Mouse (Mus musculus) bone marrow, adult 2 months (tissue): ENCODE results near the gene Wdr89. TPM values are rescaled to one million over a fixed set of nuclear protein-coding genes. Genes with fewer than 3 reads are reported as not detected.

ENCODE experiments used
- H3K27ac ChIP-seq: fragments of 200-500 bp; 2 replicates; pipeline ENCODE4 v1.5.1; 2012; ENCODE audit warnings: low read depth, mild to moderate bottlenecking, control low read depth, inconsistent platforms, low read length; ENCODE audit not compliant: control insufficient read depth, poor library complexity, insufficient read depth
- H3K4me1 ChIP-seq: fragments of 200-500 bp; 2 replicates; pipeline ENCODE4 v1.6.1; 2011; ENCODE audit warnings: low read length; ENCODE audit not compliant: control insufficient read depth, insufficient read depth
- H3K4me3 ChIP-seq: fragments of 200-500 bp; replicated peaks from 2 replicates; pipeline ENCODE3; 2011; ENCODE audit warnings: mild to moderate bottlenecking, low read depth, low read length, control low read depth; ENCODE audit not compliant: control insufficient read depth
- CTCF ChIP-seq: fragments of 200-500 bp; IDR thresholded peaks from 2 replicates; pipeline ENCODE4 v1.5.1; 2011; ENCODE audit warnings: low read length, control low read depth; ENCODE audit not compliant: control insufficient read depth, insufficient read depth
- POLR2A ChIP-seq: fragments of 200-500 bp; IDR thresholded peaks from 2 replicates; pipeline ENCODE4 v1.6.1; 2011; ENCODE audit warnings: low read depth, mild to moderate bottlenecking, control low read depth, low read length, borderline replicate concordance; ENCODE audit not compliant: control insufficient read depth
- WGBS: fragments of 180-500 bp; shearing (Covaris S2); methylation state at CpG from one replicate; pipeline ENCODE4 v1.1.7; 2018; 5-methylcytosine and 5-hydroxymethylcytosine counted together
- polyA plus RNA-seq: library from polyadenylated mRNA; stranded (reverse); fragments of >200 nt; gene quantifications from 2 replicates; pipeline ENCODE4 v1.2.4, GENCODE M21; 2011; ENCODE audit warnings: low replicate concordance; ENCODE audit not compliant: missing spikeins, insufficient read depth, insufficient read length

Wdr89 gene
- polyA plus RNA-seq, 1 experiment, result 67.4 TPM

GRCm38 (mm10) chr12:75662376-75662775, 7.0 kb downstream of the Wdr89 start:
- Histone ChIP-seq H3K4me1 (no peaks in the 10 kb centered on the region), H3K4me3 (no peak overlapping the region), H3K27ac (no peak overlapping the region)
- WGBS, result 86% methylated on average over 1 of the region's 1 CpGs
- TF ChIP-seq POLR2A (no peak), CTCF (no peak)

DNA sequence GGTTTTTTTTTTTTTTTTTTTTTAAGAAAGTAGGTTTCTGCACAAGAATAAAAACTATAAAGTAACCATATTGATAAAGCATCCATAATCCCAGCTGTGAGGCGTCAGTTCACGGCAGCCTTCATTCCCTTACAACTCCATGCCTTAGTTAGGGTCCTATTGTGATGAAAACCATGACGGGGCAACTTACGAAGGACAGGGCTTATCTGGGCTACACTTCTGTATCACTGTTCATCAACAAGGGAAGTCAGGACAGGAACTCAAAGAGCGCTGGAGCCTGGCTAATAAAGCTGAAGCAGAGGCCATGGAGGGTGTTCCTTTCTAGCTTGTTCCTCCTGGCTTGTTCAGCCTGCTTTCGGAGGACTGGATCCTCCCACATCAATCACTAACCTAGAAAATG, 10.9 kb downstream of the Wdr89 start:
- H3K4me1 ChIP-seq, result no peaks in the 10 kb centered on the region; the same call in 1 of the 2 replicates
- H3K4me3 ChIP-seq, result no peak overlapping the region
- no peak overlapping the region for H3K27ac ChIP-seq
- WGBS, result 18% methylated on average over 6 of the region's 6 CpGs
- no peak for TF ChIP-seq POLR2A
- no peak for TF ChIP-seq CTCF

DNA sequence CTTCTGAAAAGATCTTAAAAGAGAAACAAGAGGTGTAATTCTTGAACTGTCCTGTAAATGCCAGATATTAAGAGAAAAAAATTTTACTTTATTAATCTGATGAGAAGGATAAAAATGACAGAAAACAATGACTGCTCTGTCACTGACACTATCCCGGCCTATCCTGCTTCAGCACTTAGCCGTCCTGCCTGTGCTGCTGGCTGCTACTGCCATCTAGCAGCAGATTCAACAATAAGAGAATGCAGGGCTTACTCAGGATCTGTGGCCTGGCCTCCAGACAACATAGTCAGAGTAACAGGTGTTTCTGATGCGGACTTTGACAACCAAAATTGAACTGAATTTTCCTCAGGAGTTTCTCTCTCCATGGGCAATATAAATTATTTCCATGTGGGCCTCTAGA, 12.8 kb downstream of the Wdr89 start:
- 48% methylated on average over 3 of the region's 3 CpGs for WGBS
- no peaks in the 10 kb centered on the region; the same call in 1 of the 2 replicates for H3K4me1 ChIP-seq
- H3K27ac ChIP-seq, result no peak overlapping the region
- TF ChIP-seq POLR2A (no peak), CTCF (peak; percentile 38)
- H3K4me3 ChIP-seq, result no peak overlapping the region

- TF ChIP-seq POLR2A (no peak), CTCF (no peak)
- 79% methylated on average over 3 of the region's 3 CpGs for WGBS
- Histone ChIP-seq H3K4me1 (no peaks in the 10 kb centered on the region; the same call in 1 of the 2 replicates), H3K27ac (no peak overlapping the region), H3K4me3 (no peak overlapping the region)
These were observed 15.0 kb downstream of the Wdr89 start for GRCm38 (mm10) chr12:75654247-75654801.

- H3K4me3 ChIP-seq, result no peak overlapping the region
- H3K27ac ChIP-seq, result no peak overlapping the region
- 96% methylated on average over 2 of the region's 2 CpGs for WGBS
- H3K4me1 ChIP-seq, result no peaks in the 10 kb centered on the region; the same call in 1 of the 2 replicates
- no peak for TF ChIP-seq POLR2A
- no peak for TF ChIP-seq CTCF
These were observed 19.6 kb downstream of the Wdr89 start for GRCm38 (mm10) chr12:75649706-75650093.

DNA sequence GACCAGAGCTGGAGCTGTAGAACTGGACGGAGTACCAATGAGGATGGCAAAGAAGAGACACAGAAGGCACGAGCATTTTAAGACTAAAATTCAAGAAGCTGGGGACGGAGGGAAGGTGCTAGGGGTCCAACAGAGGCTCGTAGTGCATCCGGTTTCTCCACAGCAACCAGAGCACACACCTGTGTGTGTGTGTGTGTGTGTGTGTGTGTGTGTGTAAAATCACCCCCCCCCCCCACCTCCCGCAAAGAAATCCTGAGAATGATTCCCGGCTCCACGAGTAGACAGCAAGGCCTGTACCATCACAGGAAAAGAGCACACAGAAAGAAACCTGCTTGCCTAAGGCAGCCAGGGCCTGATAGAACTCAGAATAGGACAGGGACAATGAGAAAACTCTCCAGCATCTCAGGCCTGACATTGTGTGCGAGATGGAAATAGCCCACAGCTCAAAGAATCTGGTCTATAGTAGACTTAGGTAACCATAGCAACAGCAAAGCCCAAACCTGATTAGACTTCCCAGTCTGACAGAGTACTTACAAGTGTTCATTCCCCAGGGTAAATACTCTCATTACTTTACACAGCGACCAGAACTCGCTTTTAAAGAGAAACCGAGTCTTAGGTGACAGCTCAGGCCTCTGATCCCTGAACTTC, 20.2 kb downstream of the Wdr89 start:
- TF ChIP-seq CTCF (no peak), POLR2A (no peak)
- 80% methylated on average over 12 of the region's 12 CpGs for WGBS
- Histone ChIP-seq H3K4me3 (no peak overlapping the region), H3K4me1 (no peaks in the 10 kb centered on the region; the same call in 1 of the 2 replicates), H3K27ac (no peak overlapping the region)

DNA sequence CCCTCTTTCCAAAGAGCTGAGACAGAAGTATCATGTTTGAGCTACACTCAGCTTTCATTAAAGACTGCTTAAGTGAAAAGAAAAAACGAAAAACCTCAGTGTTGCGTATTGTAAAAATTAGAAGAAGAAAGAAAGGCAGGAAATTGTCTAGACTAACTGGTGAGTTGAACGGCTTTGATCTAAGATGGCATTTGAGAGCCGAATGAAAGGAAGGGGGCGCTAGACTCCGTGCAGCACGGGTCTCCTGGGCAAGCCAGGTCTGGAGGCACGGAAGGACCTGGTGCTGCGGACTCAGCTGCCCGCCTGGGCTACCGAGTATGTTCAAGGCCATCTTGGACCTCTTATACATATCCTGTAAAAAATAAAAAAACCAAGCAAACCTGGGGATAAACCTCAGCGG, 21.1 kb downstream of the Wdr89 start:
- Histone ChIP-seq H3K4me1 (no peaks in the 10 kb centered on the region), H3K4me3 (no peak overlapping the region), H3K27ac (no peak overlapping the region)
- WGBS, result 70% methylated on average over 12 of the region's 12 CpGs
- TF ChIP-seq CTCF (no peak), POLR2A (no peak)

GRCm38 (mm10) chr12:75647663-75648062, 21.7 kb downstream of the Wdr89 start:
- TF ChIP-seq CTCF, result no peak
- no peak for TF ChIP-seq POLR2A
- no peaks in the 10 kb centered on the region for H3K4me1 ChIP-seq
- WGBS, result 83% methylated on average over 2 of the region's 2 CpGs
- no peak overlapping the region for H3K27ac ChIP-seq
- no peak overlapping the region for H3K4me3 ChIP-seq
